Mouse (Mus musculus) MEL (cell line): Measurements from ENCODE around the gene Defb20. TPM values are rescaled to one million over a fixed set of nuclear protein-coding genes. Genes with fewer than 3 reads are reported as not detected.

Experiments used
- DNase-seq: peaks from one replicate; pipeline ENCODE4 v3.0.0; 2011; ENCODE audit warnings: low read depth, low spot score
- H3K27ac ChIP-seq: 2 replicates; pipeline ENCODE4 v1.5.1; 2012; ENCODE audit warnings: low read depth, mild to moderate bottlenecking, control low read depth, low read length, moderate library complexity; ENCODE audit not compliant: control insufficient read depth
- H3K27me3 ChIP-seq, 2 experiments: fragments of 150-350 bp in 1 of 2; sonication (generic) in 1 of 2; 2 replicates each; pipeline ENCODE4 v1.6.1; 2012; ENCODE audit warnings: low read length in 2 of 2, mild to moderate bottlenecking in 2 of 2, improper control_type of control experiment in 1 of 2, moderate library complexity in 1 of 2; ENCODE audit not compliant: insufficient read depth in 2 of 2, control insufficient read depth in 1 of 2
- H3K36me3 ChIP-seq, 2 experiments: 2 replicates each; pipeline ENCODE4 v1.6.1; 2012 to 2014; ENCODE audit warnings: low read length in 2 of 2, improper control_type of control experiment in 1 of 2, inconsistent platforms in 1 of 2, mild to moderate bottlenecking in 1 of 2; ENCODE audit not compliant: insufficient read depth in 2 of 2, control insufficient read depth in 1 of 2
- H3K4me1 ChIP-seq, 2 experiments: fragments of 150-350 bp in 1 of 2; sonication (generic) in 1 of 2; 2 replicates each; pipeline ENCODE4 v1.6.1; 2012; ENCODE audit warnings: low read length in 2 of 2, improper control_type of control experiment in 1 of 2, mild to moderate bottlenecking in 1 of 2; ENCODE audit not compliant: insufficient read depth in 2 of 2, control insufficient read depth in 1 of 2
- H3K4me3 ChIP-seq, 2 experiments: fragments of 150-350 bp in 1 of 2; sonication (generic) in 1 of 2; 2 replicates each; pipeline ENCODE4 v1.5.1; 2012; ENCODE audit warnings: low read depth in 2 of 2, low read length in 2 of 2, mild to moderate bottlenecking in 2 of 2, moderate library complexity in 2 of 2, control low read depth in 1 of 2, improper control_type of control experiment in 1 of 2; ENCODE audit not compliant: control insufficient read depth in 1 of 2, insufficient read depth in 1 of 2
- H3K79me2 ChIP-seq: 2 replicates; pipeline ENCODE4 v1.6.1; 2012; ENCODE audit warnings: mild to moderate bottlenecking, low read length, moderate library complexity; ENCODE audit not compliant: control insufficient read depth, poor library complexity, insufficient read depth
- H3K9ac ChIP-seq: 2 replicates; pipeline ENCODE4 v1.6.1; 2012; ENCODE audit warnings: low read depth, mild to moderate bottlenecking, control low read depth, low read length, moderate library complexity; ENCODE audit not compliant: control insufficient read depth, poor library complexity, severe bottlenecking
- H3K9me3 ChIP-seq: fragments of 150-350 bp; sonication (generic); replicated peaks from 2 replicates; pipeline ENCODE4 v1.6.1; 2012; ENCODE audit warnings: mild to moderate bottlenecking, low read length, improper control_type of control experiment, moderate library complexity; ENCODE audit not compliant: insufficient read depth
- E2F4 ChIP-seq: IDR thresholded peaks from 2 replicates; pipeline ENCODE4 v1.6.1; 2011; ENCODE audit warnings: low read depth, low read length, improper control_type of control experiment, borderline replicate concordance
- ELF1 ChIP-seq: IDR thresholded peaks from 2 replicates; pipeline ENCODE4 v1.6.1; 2014; ENCODE audit warnings: low read depth, mild to moderate bottlenecking, inconsistent platforms, low read length, improper control_type of control experiment, moderate library complexity
- GABPA ChIP-seq: IDR thresholded peaks from 2 replicates; pipeline ENCODE4 v1.6.1; 2012; ENCODE audit warnings: low read depth, mild to moderate bottlenecking, inconsistent platforms, low read length, improper control_type of control experiment, moderate library complexity
- JUND ChIP-seq: IDR thresholded peaks from 2 replicates; pipeline ENCODE4 v1.6.1; 2011; ENCODE audit warnings: low read depth, mild to moderate bottlenecking, improper control_type of control experiment, low read length
- KAT2A ChIP-seq: conservative IDR thresholded peaks from 2 replicates; pipeline ENCODE4 v1.6.1; 2012; ENCODE audit warnings: low read depth, low read length, improper control_type of control experiment, inconsistent platforms
- MAX ChIP-seq: IDR thresholded peaks from 2 replicates; pipeline ENCODE4 v1.6.1; 2011; ENCODE audit warnings: low read length, improper control_type of control experiment
- MAZ ChIP-seq: IDR thresholded peaks from 2 replicates; pipeline ENCODE4 v1.6.1; 2012; ENCODE audit warnings: low read depth, mild to moderate bottlenecking, inconsistent platforms, low read length, improper control_type of control experiment
- MEF2A ChIP-seq: IDR thresholded peaks from 2 replicates; pipeline ENCODE4 v1.6.1; 2014; ENCODE audit warnings: low read depth, mild to moderate bottlenecking, inconsistent platforms, low read length, improper control_type of control experiment; ENCODE audit not compliant: poor library complexity, insufficient replicate concordance, severe bottlenecking; ENCODE audit errors: extremely low read depth
- MXI1 ChIP-seq: IDR thresholded peaks from 2 replicates; pipeline ENCODE4 v1.6.1; 2011; ENCODE audit warnings: mild to moderate bottlenecking, low read depth, low read length, improper control_type of control experiment
- MYB ChIP-seq: IDR thresholded peaks from 2 replicates; pipeline ENCODE4 v1.6.1; 2011; ENCODE audit warnings: mild to moderate bottlenecking, low read depth, low read length, improper control_type of control experiment
- NELFE ChIP-seq: IDR thresholded peaks from 2 replicates; pipeline ENCODE4 v1.6.1; 2011; ENCODE audit warnings: low read depth, low read length, improper control_type of control experiment
- RAD21 ChIP-seq: IDR thresholded peaks from 2 replicates; pipeline ENCODE4 v1.6.1; 2011; ENCODE audit warnings: mild to moderate bottlenecking, low read depth, low read length, improper control_type of control experiment
- RCOR1 ChIP-seq: IDR thresholded peaks from 2 replicates; pipeline ENCODE4 v1.6.1; 2012; ENCODE audit warnings: low read depth, mild to moderate bottlenecking, inconsistent platforms, low read length, improper control_type of control experiment
- SIN3A ChIP-seq: IDR thresholded peaks from 2 replicates; pipeline ENCODE4 v1.6.1; 2012; ENCODE audit warnings: low read length, improper control_type of control experiment, inconsistent platforms
- TAL1 ChIP-seq: IDR thresholded peaks from 2 replicates; pipeline ENCODE4 v1.6.1; 2012; ENCODE audit warnings: mild to moderate bottlenecking, inconsistent platforms, low read length, moderate library complexity, mixed read lengths
- TBP ChIP-seq: IDR thresholded peaks from 2 replicates; pipeline ENCODE4 v1.8.0; 2011; ENCODE audit warnings: low read depth, low read length, improper control_type of control experiment
- USF1 ChIP-seq: IDR thresholded peaks from 2 replicates; pipeline ENCODE4 v1.6.1; 2014; ENCODE audit warnings: low read depth, mild to moderate bottlenecking, inconsistent platforms, low read length, improper control_type of control experiment, moderate library complexity
- USF2 ChIP-seq, 2 experiments: IDR thresholded peaks; 2 replicates each; pipeline ENCODE4 v1.6.1; 2011 to 2012; ENCODE audit warnings: improper control_type of control experiment in 2 of 2, low read length in 2 of 2, borderline replicate concordance in 1 of 2, inconsistent platforms in 1 of 2, low read depth in 1 of 2, mild to moderate bottlenecking in 1 of 2; ENCODE audit not compliant: insufficient read depth in 1 of 2
- ZC3H11A ChIP-seq: IDR thresholded peaks from 2 replicates; pipeline ENCODE4 v1.6.1; 2012; ENCODE audit warnings: low read depth, mild to moderate bottlenecking, inconsistent platforms, low read length, improper control_type of control experiment
- ZMIZ1 ChIP-seq: IDR thresholded peaks from 2 replicates; pipeline ENCODE4 v1.6.1; 2012; ENCODE audit warnings: low read depth, mild to moderate bottlenecking, inconsistent platforms, low read length, improper control_type of control experiment, moderate library complexity
- polyA plus RNA-seq, 2 experiments: library from polyadenylated mRNA; stranded (reverse) in 1 of 2; unstranded in 1 of 2; fragments of >175 nt in 1 of 2; fragments of >200 nt in 1 of 2; gene quantifications; 2 replicates each; pipeline versions ENCODE4 v1.2.1 to v1.2.4; 2012; ENCODE audit warnings: low replicate concordance in 2 of 2, low read depth in 1 of 2; ENCODE audit not compliant: insufficient read length in 2 of 2, insufficient read depth in 1 of 2, missing spikeins in 1 of 2
- total RNA-seq: library from RNA; depleted of rRNA; stranded (reverse); fragments of 300-350 nt; gene quantifications from 2 replicates; pipeline ENCODE4 v1.2.3, GENCODE M21; 2012

Defb20 gene
- total and polyA plus RNA-seq, 3 experiments = not detected

- no peak overlapping the region for H3K9ac ChIP-seq
- TF ChIP-seq JUND = peak; percentile 76; the same call in 1 of the 2 replicates
- no peak for TF ChIP-seq TBP
- no peak for DNase-seq
- H3K27ac ChIP-seq = no peak overlapping the region
- H3K4me3 ChIP-seq = no peak overlapping the region
- H3K79me2 ChIP-seq = no peaks in the 10 kb centered on the region
- no peaks in the 10 kb centered on the region for H3K9me3 ChIP-seq
- peaks cover 2% of the 10 kb centered on the region in 2 experiments; a peak in 3 of 4 replicates for H3K27me3 ChIP-seq
- peaks cover 3 to 4% of the 10 kb centered on the region in 2 experiments; a peak in 2 of 4 replicates for H3K4me1 ChIP-seq
- peaks cover 0 to 3% of the 10 kb centered on the region in 2 experiments; a peak in 1 of 4 replicates for H3K36me3 ChIP-seq
Measured at GRCm38 (mm10) chr2:152503950-152504349, 27.1 kb downstream of the Defb20 start.

GRCm38 (mm10) chr2:152511592-152511991, 34.7 kb downstream of the Defb20 start, which contains the start of gene Defb26:
Gene Defb26, minus strand, starts transcription at chr2:152511692.
- Histone ChIP-seq H3K27me3 (peaks cover 8 to 11% of the 10 kb centered on the region in 2 experiments), H3K9ac (no peak within 1 kb of the TSS), H3K4me1 (no peaks in the 10 kb centered on the region), H3K79me2 (no peaks in the 10 kb centered on the region), H3K9me3 (no peaks in the 10 kb centered on the region), H3K27ac (no peak within 1 kb of the TSS), H3K36me3 (no peaks in the 10 kb centered on the region), H3K4me3 (no peak within 1 kb of the TSS)
- no peak for DNase-seq
- no peak for TF ChIP-seq SIN3A
- TF ChIP-seq NELFE = no peak
- TF ChIP-seq MEF2A = no peak
- no peak for TF ChIP-seq TAL1
- TF ChIP-seq RAD21 = no peak
- no peak for TF ChIP-seq ELF1
- TF ChIP-seq MXI1 = no peak
- TF ChIP-seq MAZ = no peak
- no peak for TF ChIP-seq RCOR1
- TF ChIP-seq ZMIZ1 = no peak
- TF ChIP-seq E2F4 = no peak
- TF ChIP-seq MYB = no peak
- TF ChIP-seq MAX = no peak
- no peak for TF ChIP-seq ZC3H11A
- TF ChIP-seq USF2 (IDR thresholded peaks at IDR 0.05; ENCODE audit: borderline replicate concordance in 1 of 2, insufficient read depth in 1 of 2, low read depth in 1 of 2, low read length in 2 of 2) = no peak
- TF ChIP-seq USF1 = no peak
- no peak for TF ChIP-seq KAT2A
- TF ChIP-seq GABPA = no peak
- TF ChIP-seq, all 39 proteins: peak for 0
